Mouse (Mus musculus) neural tube, embryonic 11.5 days (tissue): ENCODE results near the gene Nmbr. TPM values are rescaled to one million over a fixed set of nuclear protein-coding genes. Genes with fewer than 3 reads are reported as not detected.

Source experiments
- ATAC-seq: fragments of 200-750 bp; cut with Nextera tagmentation; 2 replicates; pipeline ENCODE4 v1.8.0; 2017; ENCODE audit warnings: moderate number of reproducible peaks, mild to moderate bottlenecking, moderate TSS enrichment, moderate library complexity; ENCODE audit not compliant: insufficient read depth, low FRiP score, low TSS enrichment
- DNase-seq: peaks from one replicate; pipeline ENCODE4 v3.0.0-alpha.2; 2015; ENCODE audit warnings: low spot score
- H3K27ac ChIP-seq: fragments of 300-500 bp; sonication (generic); 2 replicates; pipeline ENCODE4 v1.5.1; 2014; ENCODE audit warnings: low read depth, mild to moderate bottlenecking, low read length
- H3K27me3 ChIP-seq: fragments of 300-500 bp; sonication (generic); 2 replicates; pipeline ENCODE4 v1.6.1; 2014; ENCODE audit warnings: mild to moderate bottlenecking, low read length, mixed read lengths; ENCODE audit not compliant: control insufficient read depth, insufficient read depth
- H3K36me3 ChIP-seq: fragments of 300-500 bp; sonication (generic); 2 replicates; pipeline ENCODE4 v1.6.1; 2014; ENCODE audit warnings: mild to moderate bottlenecking, low read length, moderate library complexity, mixed read lengths; ENCODE audit not compliant: control insufficient read depth, insufficient read depth
- H3K4me1 ChIP-seq: fragments of 300-500 bp; sonication (generic); 2 replicates; pipeline ENCODE4 v1.6.1; 2014; ENCODE audit warnings: low read length, mixed read lengths; ENCODE audit not compliant: control insufficient read depth, insufficient read depth
- H3K4me2 ChIP-seq: fragments of 300-500 bp; sonication (generic); 2 replicates; pipeline ENCODE4 v1.6.1; 2014; ENCODE audit warnings: low read depth, mild to moderate bottlenecking, moderate library complexity
- H3K4me3 ChIP-seq: fragments of 300-500 bp; sonication (generic); 2 replicates; pipeline ENCODE4 v1.5.1; 2014; ENCODE audit warnings: low read depth, low read length
- H3K9ac ChIP-seq: fragments of 300-500 bp; sonication (generic); 2 replicates; pipeline ENCODE4 v1.6.1; 2014; ENCODE audit warnings: mild to moderate bottlenecking, low read length
- H3K9me3 ChIP-seq: fragments of 300-500 bp; sonication (generic); 2 replicates; pipeline ENCODE4 v1.6.1; 2016; ENCODE audit warnings: low read length; ENCODE audit not compliant: control insufficient read depth
- WGBS: fragments of 180-500 bp; shearing (Covaris S2); extraction: QIAGEN DNeasy Blood & Tissue Kit; methylation state at CpG from one replicate; pipeline ENCODE4 v1.1.7; 2014; 5-methylcytosine and 5-hydroxymethylcytosine counted together
- polyA plus RNA-seq: library from polyadenylated mRNA; unstranded; fragments of >200 nt; fragmentation: Nextera tagmentation; extraction: Ambion mirVana; gene quantifications from 2 replicates; pipeline ENCODE4 v1.2.1, GENCODE M21; 2014

The Nmbr gene
- polyA plus RNA-seq, 1 experiment from 2014 or later = 0.52 TPM

DNA sequence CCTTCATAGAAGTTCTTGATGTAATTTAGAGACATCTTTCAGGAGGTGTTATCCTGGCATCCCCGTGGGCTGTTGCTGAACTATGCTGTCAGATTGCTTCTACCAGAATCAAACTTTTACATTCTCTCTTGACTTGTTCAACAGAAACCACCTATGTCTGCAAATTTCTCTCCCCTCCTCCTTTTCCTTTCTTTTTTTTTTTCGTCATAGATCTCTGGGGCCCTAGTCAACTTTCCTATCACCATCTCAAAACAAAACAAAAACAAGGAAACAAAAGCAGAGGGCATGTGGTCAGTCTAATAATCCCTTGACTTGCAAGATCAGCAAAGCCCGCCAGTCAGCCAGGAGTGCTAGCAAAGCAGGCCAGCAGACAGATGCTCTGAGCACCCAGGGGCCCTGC is 12.7 kb downstream of the Nmbr start, which contains the start of gene Gje1:
Gje1 (minus strand) TSS at position 101 of the 400 bp plus-strand sequence.
- Histone ChIP-seq H3K36me3 (no peaks in the 10 kb centered on the region), H3K9me3 (no peaks in the 10 kb centered on the region), H3K4me1 (no peaks in the 10 kb centered on the region), H3K4me3 (no peak within 1 kb of the TSS), H3K27ac (no peak within 1 kb of the TSS), H3K9ac (no peak within 1 kb of the TSS), H3K4me2 (no peak within 1 kb of the TSS), H3K27me3 (no peaks in the 10 kb centered on the region)
- ATAC-seq = no peak
- DNase-seq = no peak
- WGBS = 67% methylated on average over 3 of the region's 3 CpGs

DNA sequence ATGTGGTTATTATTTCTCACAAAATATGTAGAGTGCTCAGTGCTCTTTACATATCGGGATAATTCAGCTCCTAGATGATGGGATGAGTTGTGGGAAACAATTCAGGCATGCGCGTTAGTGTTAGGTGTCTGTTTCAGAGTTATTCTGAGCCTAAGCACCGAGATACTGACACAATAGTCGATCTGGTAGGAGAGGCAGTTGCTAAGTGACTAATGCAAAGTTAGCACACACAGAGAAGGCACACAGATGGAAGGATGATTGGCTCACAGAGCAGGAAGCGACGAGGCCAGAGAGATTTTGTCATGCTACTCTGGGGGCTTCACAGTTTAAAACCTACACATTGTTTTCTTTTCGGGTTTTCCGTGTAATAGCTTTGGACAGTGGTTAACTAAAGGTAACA is 20.3 kb downstream of the Nmbr start:
- Histone ChIP-seq H3K36me3 (no peaks in the 10 kb centered on the region), H3K4me1 (no peaks in the 10 kb centered on the region), H3K9ac (no peak overlapping the region), H3K9me3 (no peaks in the 10 kb centered on the region), H3K4me2 (no peak overlapping the region), H3K4me3 (no peak overlapping the region), H3K27me3 (no peaks in the 10 kb centered on the region), H3K27ac (no peak overlapping the region)
- no peak for DNase-seq
- WGBS = 77% methylated on average over 9 of the region's 9 CpGs
- ATAC-seq = no peak

DNA sequence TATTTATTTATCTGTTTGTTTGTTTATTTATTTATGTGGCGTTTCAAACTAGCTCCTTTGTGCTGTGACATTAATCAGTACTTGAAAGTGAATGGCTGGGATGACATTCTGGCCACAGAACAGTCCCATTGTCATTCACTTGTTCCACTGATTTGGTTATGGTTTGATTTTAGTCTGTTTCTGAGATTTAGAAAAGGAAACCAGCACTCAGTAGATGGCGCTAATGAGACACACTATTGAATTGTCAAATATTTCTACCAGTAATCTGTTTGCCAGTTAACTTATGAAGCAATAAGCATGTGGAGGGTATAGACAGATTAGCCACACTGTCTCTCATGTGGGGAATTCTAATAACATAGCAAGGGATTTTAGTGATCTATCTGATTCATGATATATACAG is 28.9 kb downstream of the Nmbr start:
- H3K27me3 ChIP-seq = no peaks in the 10 kb centered on the region
- H3K4me2 ChIP-seq = no peak overlapping the region
- H3K9me3 ChIP-seq = no peaks in the 10 kb centered on the region
- no peak overlapping the region for H3K27ac ChIP-seq
- H3K9ac ChIP-seq = no peak overlapping the region
- H3K36me3 ChIP-seq = no peaks in the 10 kb centered on the region
- DNase-seq (peak; percentile 17), ATAC-seq (no peak; the same call in 1 of the 2 replicates)
- H3K4me3 ChIP-seq = no peak overlapping the region
- WGBS = 14% methylated on average over 2 of the region's 2 CpGs
- H3K4me1 ChIP-seq = no peaks in the 10 kb centered on the region

DNA sequence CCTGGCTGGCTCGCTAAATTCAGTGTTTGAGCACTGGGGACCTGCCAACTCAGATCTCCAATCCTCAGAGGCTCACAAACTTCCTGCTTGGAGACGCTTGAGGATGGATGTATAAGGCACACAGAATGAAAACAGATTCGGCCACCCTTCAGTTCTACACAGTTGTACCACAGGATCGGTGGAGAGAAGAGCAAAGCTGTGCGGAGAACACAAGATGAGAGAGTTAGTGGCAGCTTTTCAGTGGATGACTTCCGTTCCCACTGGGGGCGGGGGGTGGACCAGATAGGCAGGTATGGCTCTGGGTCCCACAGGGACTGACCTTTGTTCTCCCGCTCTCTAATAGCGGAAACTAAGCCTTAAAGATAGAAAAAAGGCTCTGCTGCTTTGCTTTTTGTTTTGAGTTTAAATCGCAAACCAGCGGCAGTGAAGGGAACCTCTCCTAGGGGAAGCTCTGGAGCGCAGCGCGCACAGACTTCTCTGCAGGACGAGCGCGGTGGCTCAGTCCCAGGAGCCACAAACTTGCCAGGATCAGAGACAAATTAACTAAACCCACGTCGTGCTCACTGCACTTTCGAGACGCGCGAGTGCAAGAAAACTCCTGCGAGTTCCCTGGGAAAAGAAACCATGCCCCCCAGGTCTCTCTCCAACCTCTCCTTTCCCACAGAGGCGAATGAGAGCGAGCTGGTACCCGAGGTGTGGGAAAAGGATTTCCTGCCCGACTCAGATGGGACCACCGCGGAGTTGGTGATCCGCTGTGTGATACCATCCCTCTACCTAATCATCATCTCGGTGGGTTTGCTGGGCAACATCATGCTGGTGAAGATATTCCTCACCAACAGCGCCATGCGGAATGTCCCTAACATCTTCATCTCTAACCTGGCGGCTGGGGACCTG is 54.5 kb downstream of the Nmbr start:
- H3K4me3 ChIP-seq = peak overlapping the region; percentile 31
- peak; percentile 54 for DNase-seq
- no peak overlapping the region for H3K27ac ChIP-seq
- H3K4me1 ChIP-seq = peaks cover 3% of the 10 kb centered on the region; the same call in 1 of the 2 replicates
- peak; percentile 28; the same call in 1 of the 2 replicates for ATAC-seq
- H3K27me3 ChIP-seq = peaks cover 7% of the 10 kb centered on the region; the same call in 1 of the 2 replicates
- no peak overlapping the region for H3K9ac ChIP-seq
- 4% methylated on average over 35 of the region's 35 CpGs for WGBS
- no peaks in the 10 kb centered on the region for H3K9me3 ChIP-seq
- H3K36me3 ChIP-seq = no peaks in the 10 kb centered on the region
- H3K4me2 ChIP-seq = peak overlapping the region; percentile 74

DNA sequence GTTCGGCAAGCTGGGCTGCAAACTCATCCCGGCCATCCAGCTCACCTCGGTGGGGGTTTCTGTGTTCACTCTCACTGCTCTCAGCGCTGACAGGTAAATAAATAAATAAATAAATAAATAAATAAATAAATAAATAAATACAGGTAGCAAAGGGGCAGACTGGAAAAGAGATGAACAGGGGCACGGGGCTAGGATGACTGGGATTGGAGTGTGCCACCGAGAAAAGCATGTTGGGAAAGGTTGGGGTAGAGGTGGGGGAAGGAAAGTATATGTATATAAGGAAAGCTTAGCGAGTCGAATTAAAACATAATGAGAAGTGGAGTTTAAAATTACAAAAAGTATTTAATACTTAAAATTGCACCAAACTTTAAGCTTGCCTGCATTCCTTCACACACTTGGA is 55.2 kb downstream of the Nmbr start:
- Histone ChIP-seq H3K9me3 (no peaks in the 10 kb centered on the region), H3K36me3 (no peaks in the 10 kb centered on the region), H3K9ac (no peak overlapping the region), H3K4me1 (peaks cover 3% of the 10 kb centered on the region; the same call in 1 of the 2 replicates), H3K4me3 (peak overlapping the region; percentile 31), H3K27ac (no peak overlapping the region), H3K27me3 (peaks cover 7% of the 10 kb centered on the region; the same call in 1 of the 2 replicates), H3K4me2 (peak overlapping the region; percentile 74)
- 20% methylated on average over 8 of the region's 8 CpGs for WGBS
- ATAC-seq = peak; percentile 31; the same call in 1 of the 2 replicates
- DNase-seq = no peak

DNA sequence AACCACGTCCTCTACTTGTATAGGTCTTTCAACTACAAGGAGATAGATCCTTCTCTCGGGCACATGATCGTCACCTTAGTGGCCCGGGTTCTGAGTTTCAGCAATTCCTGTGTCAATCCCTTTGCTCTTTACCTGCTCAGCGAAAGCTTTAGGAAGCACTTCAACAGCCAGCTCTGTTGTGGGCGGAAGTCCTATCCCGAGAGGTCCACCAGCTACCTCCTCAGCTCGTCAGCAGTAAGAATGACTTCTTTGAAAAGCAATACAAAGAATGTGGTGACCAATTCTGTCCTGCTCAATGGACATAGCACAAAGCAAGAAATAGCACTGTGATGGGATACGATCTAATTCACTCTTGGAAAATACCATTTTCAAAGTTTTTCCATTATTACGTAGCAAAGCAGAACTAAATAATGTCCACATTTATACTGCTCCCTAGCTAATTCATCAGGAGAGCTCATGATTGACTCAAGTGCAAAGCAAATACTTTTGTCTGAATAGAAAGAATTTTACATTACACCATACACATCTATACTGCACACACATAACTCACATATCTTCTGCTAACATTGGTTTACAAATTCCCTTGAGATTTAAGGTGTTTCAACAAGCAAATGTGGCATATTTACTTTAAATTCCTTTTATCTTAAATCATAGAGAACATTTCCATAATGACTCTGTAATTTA is 65.0 kb downstream of the Nmbr start:
- no peak overlapping the region for H3K4me3 ChIP-seq
- ATAC-seq (no peak), DNase-seq (no peak)
- H3K36me3 ChIP-seq = no peaks in the 10 kb centered on the region
- H3K27me3 ChIP-seq = no peaks in the 10 kb centered on the region
- no peak overlapping the region for H3K9ac ChIP-seq
- no peak overlapping the region for H3K4me2 ChIP-seq
- H3K27ac ChIP-seq = no peak overlapping the region
- H3K9me3 ChIP-seq = no peaks in the 10 kb centered on the region
- WGBS = 90% methylated on average over 10 of the region's 10 CpGs
- H3K4me1 ChIP-seq = no peaks in the 10 kb centered on the region

DNA sequence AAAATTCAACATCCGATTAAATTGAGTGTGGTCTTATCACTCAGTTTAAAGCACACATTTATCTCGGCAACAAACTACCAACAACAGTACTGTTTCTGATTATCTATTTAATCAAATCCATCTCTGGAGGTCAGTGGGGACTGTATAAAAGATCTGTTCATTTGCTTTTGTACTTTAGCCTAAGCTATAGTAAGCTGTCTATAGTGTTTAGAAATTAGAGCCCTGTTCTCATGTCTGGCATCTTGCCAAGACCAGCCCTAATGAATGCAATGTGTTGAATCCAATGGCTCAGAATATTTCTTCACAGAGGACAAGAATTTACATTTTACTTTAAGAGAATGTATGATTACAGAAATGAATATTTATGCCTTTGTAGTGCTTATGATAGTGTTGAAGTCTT is 69.1 kb downstream of the Nmbr start:
- ATAC-seq = no peak
- Histone ChIP-seq H3K27ac (no peak overlapping the region), H3K36me3 (no peaks in the 10 kb centered on the region), H3K4me1 (no peaks in the 10 kb centered on the region), H3K9me3 (no peaks in the 10 kb centered on the region), H3K4me2 (no peak overlapping the region), H3K4me3 (no peak overlapping the region), H3K9ac (no peak overlapping the region), H3K27me3 (no peaks in the 10 kb centered on the region)
- DNase-seq = no peak
- 88% methylated on average over 2 of the region's 2 CpGs for WGBS

DNA sequence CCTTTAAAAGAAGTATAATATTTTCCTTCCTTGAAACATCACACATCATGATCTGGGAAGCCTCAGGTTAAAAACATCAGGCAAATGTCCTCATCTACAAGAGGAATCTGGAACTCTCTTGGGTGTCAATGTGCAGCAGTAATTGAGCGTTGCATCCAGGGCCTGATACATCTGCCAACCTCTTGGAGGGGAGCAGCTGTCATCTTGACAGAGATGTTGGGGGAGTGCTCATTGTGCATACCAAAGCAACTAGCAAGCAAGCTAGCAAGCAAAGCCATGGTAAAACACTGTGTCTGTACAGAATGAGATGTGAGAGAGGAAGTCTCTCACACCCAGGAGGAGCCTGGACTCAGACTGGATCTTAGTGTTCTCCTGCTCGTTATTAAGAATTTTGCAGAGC is 84.6 kb downstream of the Nmbr start:
- WGBS = 83% methylated on average over 2 of the region's 2 CpGs
- no peaks in the 10 kb centered on the region for H3K36me3 ChIP-seq
- no peaks in the 10 kb centered on the region for H3K27me3 ChIP-seq
- H3K4me2 ChIP-seq = no peak overlapping the region
- H3K9ac ChIP-seq = no peak overlapping the region
- DNase-seq (no peak), ATAC-seq (no peak)
- no peaks in the 10 kb centered on the region for H3K4me1 ChIP-seq
- no peaks in the 10 kb centered on the region for H3K9me3 ChIP-seq
- no peak overlapping the region for H3K27ac ChIP-seq
- H3K4me3 ChIP-seq = no peak overlapping the region
